Mouse (Mus musculus) T-helper 17 cell (primary cell): Measurements from ENCODE around the gene Tnik.

Source experiments
- in situ Hi-C, 2 experiments: fragments of 300-600 bp; cut with MboI, MseI; formaldehyde crosslinking; loops; 1 replicate in 1 of 2; 2 replicates in 1 of 2; pipeline ENCODE4 v1.15.1; 2025; ENCODE audit warnings: high pct_unique_total_duplicates in 2 of 2

Tnik gene

DNA sequence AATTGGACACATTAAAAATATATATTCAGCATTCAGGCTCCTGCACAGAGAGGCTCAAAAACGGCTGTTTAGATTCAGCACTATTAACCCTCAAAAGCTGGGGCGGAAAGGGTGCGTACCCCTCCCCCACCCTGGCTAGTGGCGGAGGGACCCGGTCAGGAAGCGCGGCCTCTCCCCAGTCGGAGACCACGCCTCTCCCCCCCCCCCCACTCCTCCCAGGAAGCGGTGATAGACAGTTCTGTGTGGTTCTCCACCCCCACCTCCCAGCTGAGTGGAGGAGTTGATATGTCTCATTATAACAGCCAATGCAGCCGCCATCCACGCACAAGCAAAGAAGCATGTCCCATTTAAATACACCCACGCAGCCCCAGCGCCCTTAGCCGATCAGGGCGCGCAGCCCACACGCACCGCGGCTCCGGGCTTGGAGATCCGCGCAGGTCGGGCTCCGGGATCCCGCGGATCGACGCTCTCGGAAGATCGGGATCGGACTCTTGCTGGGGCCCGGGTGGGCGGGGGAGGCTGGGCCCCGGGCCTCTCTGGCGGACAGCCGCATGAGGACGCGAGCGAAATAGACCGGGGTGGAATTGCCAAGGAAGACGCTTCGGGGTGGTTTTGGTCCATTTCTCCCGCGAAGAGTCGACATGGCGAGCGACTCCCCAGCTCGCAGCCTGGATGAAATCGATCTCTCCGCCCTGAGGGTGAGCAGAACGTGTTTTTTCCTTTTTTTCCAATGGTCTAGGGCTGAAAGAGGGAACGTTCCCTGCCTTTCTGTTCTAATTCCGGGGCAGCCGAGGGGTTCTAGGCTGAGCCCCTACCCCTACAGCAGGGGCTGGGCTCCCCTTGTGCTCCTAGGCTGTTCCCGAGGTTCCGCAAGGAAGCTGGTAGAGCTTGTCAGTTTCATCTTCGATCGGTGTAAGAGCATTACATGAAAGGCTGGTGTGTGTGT is at the start of gene Tnik:
Tnik (plus strand) TSS at position 213 of the 946 bp plus-strand sequence.
- in situ Hi-C loops: loop anchor here (5.0 kb wide), 2 partner anchors 144 to 279 kb away; no protein-coding TSS in a partner anchor

- in situ Hi-C loops: no loop called here
These were observed 48.1 kb upstream of the Tnik start for GRCm38 (mm10) chr3:28214886-28215311.

- in situ Hi-C loops: no loop called here
These were observed 46.0 kb upstream of the Tnik start for GRCm38 (mm10) chr3:28217001-28217400.

- in situ Hi-C loops: no loop called here
These were observed 43.5 kb upstream of the Tnik start for GRCm38 (mm10) chr3:28219533-28219932.

GRCm38 (mm10) chr3:28219964-28220363 is 43.0 kb upstream of the Tnik start:
- in situ Hi-C loops: no loop called here

DNA sequence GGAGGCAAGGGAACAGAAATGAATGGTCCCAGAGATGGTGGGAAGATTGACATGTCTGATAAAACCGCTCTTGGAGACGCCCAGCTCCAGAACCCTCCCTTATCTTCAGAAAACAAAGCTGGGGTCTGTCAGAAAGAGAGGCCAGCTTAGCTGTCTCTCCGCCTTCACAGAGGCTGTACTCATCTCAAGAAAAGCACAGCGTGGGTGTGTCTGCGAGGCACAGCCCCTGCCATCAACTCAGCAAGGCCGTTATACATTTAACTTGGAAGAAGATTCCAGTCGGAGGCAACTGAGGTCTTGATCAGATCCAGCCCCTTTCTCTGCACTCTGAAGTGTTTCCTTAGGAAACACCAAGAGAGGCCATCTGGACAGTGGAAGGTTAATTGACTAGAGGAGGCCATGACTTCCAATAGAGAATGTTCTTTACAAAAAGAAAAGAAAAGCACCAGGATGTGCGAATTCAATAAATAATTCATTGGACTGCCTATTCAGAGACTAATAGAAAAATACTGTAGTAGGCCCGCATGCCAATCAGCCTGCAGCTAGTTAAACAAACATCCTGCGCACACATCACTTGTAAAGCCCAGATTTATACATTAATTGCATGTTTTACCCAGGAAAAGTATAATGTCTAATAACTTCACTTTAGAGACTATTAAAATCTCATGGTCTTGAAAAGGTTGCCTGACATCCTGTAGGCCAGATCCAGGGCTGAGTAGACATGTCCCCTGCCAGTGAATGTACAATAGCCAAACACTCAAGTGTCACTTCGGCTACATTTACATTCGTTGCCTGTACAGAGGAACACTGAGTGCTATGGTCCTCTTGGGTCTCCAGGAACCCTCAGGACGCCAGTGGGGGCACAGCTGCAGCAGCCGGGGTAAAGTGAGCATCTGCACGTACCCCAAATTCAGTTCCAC is 38.3 kb upstream of the Tnik start:
- in situ Hi-C loops: no loop called here

GRCm38 (mm10) chr3:28225357-28225905 is 37.6 kb upstream of the Tnik start:
- in situ Hi-C loops: no loop called here

DNA sequence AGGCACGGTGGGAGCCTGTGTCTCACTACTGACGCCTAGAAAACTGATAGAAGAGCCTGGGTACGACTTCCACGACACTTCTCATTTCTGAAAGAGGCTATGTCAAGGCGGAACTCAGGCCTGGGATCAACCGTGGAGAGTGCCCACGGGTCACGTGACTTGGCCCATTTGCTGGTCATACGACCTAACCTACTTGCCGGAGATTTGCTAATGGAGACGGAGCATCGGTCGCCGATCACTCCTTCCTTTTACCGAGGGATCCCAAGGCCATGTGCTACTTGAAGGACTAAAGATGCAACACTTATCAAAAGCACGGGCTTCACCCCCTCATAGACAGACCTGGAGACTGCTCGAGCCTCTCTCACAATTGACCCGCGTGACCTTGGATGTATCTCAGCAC is 36.8 kb upstream of the Tnik start:
- in situ Hi-C loops: no loop called here

GRCm38 (mm10) chr3:28228930-28229329 is 34.1 kb upstream of the Tnik start:
- in situ Hi-C loops: no loop called here

DNA sequence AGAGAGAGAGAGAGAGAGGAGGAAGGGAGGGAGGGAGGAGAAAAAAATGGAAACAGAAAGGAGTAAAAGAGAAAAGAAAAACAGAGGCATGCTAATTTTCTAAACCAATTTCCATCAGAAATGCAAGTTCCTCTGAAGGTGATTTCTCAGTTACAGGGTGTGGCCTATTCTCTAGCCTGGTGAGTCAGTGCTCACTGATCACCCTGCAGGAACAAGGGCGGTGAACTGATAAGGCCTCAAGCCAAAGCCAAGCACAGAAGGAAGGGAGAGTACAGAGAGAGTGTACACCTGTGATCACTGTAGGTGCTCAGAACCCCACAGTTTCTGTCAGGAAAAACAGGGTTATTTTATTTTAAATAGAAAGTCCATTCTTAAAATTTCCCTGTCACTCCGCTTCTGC is 33.5 kb upstream of the Tnik start:
- in situ Hi-C loops: no loop called here

GRCm38 (mm10) chr3:28232885-28233284 is 30.1 kb upstream of the Tnik start:
- in situ Hi-C loops: no loop called here

DNA sequence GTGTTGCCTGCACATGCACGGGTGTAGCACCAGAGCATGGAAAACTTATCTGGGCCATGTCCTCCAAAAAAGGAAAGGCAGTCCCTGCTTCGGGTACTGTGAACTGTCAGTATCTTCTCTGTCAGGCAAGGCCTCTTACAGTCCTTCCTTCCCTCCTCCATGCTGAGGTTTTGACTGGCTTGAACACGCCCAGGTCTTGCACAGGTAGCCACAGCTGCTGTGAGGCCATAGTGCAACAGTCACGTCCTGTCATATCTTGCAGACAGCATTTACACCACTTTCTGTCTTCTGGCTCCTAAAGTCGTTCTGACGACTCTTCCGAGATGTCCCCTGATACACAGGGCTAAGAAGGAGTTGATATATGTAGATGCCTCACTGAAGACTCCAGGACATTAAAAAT is 28.8 kb upstream of the Tnik start:
- in situ Hi-C loops: no loop called here

GRCm38 (mm10) chr3:28236689-28237088 is 26.3 kb upstream of the Tnik start:
- in situ Hi-C loops: no loop called here

- in situ Hi-C loops: no loop called here
These were observed 24.9 kb upstream of the Tnik start for GRCm38 (mm10) chr3:28238136-28238535.

- in situ Hi-C loops: no loop called here
These were observed 20.5 kb upstream of the Tnik start for GRCm38 (mm10) chr3:28242561-28242960.

DNA sequence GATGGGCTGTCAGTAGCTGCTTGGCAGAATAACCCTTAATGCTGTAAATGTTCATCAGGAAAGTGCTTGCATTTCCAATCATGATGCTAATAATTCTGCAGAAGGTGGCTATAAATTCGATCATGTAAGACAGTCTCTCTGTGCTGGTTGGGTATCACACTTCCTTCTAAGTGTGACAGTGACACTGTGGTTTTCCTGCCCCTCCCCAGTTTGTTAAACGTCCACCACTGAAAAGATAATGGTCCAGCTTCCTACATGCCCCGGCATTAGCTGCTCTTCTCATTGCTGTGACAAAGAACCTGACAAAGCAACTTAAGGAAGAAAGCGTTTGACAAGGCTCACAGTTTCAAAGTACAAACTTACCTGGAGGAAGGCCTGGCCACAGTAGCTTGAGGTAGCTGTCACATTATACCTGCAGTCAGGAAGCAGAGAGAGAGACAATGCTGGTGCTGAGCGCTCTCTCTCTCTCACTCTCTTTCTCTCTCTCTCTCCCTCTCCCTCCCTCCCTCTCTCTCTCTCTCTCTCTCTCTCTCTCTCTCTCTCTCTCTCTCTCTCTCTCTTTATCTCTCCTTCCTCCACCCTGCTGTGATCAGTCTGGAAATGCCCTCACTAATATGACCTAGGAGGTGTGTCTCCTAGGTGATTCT is 18.6 kb upstream of the Tnik start:
- in situ Hi-C loops: no loop called here

GRCm38 (mm10) chr3:28248255-28248957 is 14.6 kb upstream of the Tnik start:
- in situ Hi-C loops: no loop called here

DNA sequence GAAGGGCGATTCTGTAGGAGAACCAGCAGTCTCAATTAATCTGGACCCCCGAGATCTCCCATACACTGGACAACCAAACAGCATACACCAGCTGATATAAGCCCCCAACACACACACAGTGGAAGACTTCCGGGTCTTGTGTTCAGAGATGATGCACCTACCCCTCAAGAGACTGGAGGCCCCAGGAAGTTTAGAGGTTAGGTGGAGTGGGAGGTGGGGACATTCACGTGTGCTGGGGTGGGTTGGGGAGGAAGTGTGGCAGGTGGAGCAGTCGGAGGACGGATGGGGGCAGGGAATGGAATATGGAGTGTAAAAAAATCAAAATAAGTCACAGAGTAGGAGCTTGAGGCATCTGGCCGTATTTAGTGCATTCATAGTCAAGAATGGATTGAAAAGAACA is 7.3 kb upstream of the Tnik start:
- in situ Hi-C loops: no loop called here

DNA sequence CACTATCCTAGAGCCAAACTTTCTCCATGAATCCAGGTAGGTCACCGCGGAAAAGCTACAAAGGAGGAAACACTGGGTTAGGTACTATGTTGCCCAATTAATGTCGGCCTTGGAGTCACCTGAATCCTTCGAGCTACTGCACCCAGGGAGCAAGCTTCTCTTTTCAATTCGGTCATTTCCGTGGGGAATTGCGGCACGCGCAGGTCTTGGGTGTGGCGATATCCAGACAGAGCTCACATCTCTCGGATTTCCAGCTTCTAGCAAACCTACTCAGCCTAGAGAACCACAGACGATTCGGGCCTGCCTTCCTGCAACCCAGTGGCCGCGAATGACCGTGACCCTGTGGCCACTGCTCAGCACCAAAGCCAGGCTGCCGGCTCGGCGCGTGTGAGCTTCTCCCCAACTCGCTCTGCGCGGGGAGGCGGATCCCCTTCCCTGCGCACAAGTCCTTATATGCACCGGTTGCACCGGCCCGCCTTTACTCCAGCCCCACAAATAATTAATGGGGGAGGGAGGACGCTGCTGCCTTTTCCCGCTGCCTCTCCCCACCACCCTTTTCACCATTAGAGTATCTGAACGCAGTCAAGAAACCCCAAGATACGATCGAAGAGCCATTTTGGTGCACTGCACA is 528 bp upstream of the Tnik start:
- in situ Hi-C loops: loop anchor here (5.0 kb wide), 2 partner anchors 145 to 280 kb away; no protein-coding TSS in a partner anchor
